Mouse (Mus musculus): ENCODE data around the gene Itgal.
"Not testable (repeated sequence)": the region's sequence is repeated elsewhere in the genome, so short reads cannot be mapped to it uniquely, and the experiment has no call there.

Gene Itgal

DNA sequence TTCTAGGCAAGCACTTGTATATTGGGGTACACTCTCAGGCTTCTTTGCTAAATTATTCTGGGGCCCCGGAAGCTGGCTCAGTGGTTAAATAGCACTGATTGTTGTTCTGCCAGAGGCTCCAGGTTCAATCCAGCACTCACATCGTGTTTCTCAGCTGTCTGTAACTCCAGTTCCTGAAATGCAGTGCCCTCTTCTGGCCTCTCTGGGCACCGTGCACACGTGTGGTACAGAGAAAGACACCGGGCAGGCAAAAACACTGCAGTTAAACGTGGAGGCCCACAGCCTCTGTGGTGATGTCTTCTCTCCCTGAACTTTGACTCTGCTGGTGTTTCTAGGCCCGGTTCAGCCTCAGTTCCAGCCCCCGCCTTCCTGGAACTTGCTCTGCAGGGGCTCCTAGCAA lies 17.7 kb upstream of the Itgal start:
- DNase-seq (ENCODE audit: low read depth, low spot score): no peak

DNA sequence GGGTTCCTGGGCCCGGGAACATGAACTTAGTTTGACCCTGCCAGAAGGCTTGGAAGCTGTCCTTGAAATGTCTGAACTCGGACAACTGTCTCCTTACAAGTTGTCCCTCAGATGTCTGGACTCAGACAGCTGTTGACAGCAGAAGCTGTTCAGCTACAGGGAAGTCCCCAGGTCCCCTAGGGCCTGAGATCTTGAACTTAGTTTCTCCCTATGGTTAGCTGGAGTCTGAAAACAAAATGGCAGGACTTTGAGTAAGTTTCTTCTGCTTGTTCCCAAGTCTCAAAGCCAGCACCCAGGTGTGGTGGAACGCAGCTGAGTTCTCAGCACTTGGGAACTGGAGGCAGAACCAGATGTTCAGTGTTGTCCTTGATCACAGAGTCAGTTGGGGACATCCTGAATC lies 16.0 kb upstream of the Itgal start:
- DNase-seq (ENCODE audit: low read depth, low spot score): no peak

DNA sequence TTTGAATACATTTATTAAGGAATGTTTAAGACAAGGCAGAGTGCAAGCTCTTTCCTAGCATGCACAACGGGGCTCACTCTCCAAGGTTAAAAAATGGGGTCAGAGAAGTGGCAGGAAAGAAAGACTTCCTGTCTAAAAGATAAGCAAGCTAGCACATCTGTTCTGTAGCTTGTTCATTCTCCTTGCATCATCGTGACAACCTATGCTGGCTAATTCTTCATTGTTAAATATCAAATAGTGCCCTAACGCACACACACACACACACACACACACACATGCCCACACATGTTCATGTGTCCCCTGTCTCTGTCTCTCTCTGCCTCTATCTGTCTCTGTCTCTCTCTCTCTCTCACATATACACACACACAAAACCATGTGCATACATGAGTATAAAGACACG lies 14.9 kb upstream of the Itgal start:
- DNase-seq (ENCODE audit: low read depth, low spot score): no peak

DNA sequence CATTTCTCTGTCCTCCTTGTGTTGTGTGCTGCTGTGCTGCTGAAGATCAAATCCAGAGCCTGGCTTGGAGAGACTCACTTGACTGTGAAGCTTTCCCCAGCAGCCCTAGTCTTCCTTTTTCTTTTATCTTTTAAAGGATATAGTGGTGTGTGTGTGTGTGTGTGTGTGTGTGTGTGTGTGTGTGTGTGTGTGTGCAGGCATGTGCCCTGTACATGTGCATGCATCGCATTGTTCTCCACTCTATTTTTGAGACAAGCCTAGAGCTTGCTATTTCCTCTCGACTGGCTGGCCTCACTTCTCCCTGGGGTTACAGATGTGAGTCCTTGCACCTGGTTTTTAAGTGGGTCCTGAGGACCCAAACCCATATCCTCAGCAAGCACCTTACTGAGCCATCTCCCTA lies 13.9 kb upstream of the Itgal start:
- no peak for DNase-seq (ENCODE audit: low read depth, low spot score)

DNA sequence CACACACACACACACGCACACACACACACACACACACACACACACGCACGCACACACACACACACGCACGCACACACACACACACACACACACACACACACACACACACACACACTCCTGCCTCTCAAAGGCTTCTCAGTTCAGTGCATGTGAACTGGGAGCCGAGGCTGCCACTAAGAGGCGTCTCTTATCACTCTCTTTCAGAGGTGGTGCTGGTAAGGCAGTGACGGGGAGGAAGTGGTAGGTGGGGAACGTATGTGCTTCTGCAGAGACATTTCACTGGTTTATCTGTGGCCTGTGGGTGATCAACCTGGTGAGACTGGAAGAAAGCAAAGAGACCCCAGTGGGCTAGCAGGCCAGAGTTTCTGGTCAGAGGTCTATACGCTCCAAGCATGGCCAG lies 10.9 kb upstream of the Itgal start:
- no peak for DNase-seq (ENCODE audit: low read depth, low spot score)

DNA sequence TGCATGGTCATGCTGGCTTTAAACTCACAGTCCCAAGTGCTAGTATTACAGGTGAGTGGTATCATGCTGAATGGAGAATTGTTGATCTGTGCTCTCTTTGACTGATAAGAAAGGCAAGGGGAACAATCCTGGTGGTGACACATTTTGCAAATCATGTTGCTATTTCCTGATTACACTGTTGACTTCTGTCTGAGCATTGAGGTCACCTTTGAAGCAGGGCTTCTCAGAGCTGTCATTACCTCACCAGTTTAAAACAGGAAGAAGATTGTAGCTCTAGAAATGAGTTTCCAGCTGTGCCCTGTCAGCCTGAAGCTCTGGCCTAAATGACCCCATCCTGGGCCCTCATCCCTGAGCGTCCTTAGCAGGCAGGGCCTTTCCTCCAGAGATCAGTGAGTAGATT lies 8.1 kb upstream of the Itgal start:
- DNase-seq (ENCODE audit: low read depth, low spot score): no peak

DNA sequence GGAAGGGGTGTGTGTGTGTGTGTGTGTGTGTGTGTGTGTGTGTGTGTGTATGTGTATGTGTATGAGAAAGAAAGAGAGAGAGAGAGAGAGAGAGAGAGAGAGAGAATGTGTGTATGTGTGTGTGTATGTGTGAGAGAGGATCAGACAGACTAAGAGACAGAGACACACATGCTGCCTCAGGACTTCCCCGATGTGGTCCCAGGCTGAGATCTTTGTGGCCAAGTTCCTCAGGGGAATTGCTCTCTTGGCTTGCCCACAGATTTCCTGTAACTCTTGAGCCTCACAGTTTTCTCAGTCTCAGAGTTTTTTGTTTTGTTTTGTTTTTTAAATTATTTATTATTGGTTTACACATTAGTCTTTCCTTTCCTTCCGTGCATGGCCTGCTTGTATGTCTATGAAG lies 6.8 kb upstream of the Itgal start:
- DNase-seq (ENCODE audit: low read depth, low spot score): no peak

DNA sequence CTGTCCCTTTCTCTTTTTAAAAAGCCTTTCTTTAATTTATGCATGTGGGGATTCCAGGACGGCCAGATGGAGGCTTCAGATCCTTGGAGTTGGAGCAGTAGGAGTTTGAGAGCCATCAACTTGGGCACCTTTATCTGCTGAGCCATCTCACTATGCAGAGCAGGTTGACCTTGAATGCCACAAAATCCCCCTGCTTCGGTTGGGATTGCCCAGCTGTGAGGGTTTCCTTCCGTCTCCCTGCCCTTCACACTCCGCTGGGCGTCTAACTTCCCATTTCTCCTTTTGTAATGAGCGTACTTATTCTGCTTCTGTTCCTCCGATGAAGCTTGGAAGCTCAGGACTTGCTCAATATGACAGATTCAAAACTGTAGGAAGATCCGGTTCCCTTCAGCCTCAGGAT lies 5.9 kb upstream of the Itgal start:
- no peak for DNase-seq (ENCODE audit: low read depth, low spot score)

DNA sequence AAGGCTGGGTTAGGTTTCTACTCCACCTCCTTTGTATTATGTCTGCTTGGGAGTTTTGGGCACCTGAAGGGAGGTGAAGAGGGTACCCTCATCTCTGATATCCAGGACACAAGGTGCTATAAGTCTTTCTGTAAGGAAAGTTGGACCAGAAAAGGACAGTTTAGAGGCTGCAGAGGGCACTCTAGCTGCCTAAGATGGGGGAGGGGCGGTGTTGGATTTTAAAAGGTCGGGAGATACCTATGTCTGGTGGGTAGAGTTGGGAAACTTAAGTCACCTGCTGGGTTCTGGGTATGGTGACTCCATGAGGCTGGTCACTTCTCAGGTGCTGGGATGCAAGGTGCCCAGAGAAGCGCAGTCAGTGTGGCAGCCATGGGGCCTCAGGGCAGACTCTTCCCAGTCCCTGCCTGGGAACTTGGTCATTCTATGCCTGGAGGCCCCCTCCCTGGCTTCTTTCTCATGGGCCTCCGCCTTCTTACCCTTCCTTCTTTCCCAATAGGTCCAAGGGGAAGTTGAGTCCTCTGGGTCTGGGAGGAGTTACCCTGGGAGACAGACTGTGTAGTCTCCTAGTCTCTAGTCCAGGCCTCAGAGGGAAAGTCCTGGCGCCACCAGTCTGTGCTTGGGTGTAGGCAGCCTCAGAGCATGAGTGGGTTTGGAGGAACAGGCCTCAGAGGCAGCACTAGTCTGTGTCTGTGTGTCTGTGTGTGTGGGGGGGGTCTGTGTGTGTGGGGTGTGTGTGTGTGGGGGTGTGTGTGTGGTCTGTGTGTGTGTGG lies 911 bp downstream of the Itgal start:
- no peak for DNase-seq (ENCODE audit: low read depth, low spot score)

DNA sequence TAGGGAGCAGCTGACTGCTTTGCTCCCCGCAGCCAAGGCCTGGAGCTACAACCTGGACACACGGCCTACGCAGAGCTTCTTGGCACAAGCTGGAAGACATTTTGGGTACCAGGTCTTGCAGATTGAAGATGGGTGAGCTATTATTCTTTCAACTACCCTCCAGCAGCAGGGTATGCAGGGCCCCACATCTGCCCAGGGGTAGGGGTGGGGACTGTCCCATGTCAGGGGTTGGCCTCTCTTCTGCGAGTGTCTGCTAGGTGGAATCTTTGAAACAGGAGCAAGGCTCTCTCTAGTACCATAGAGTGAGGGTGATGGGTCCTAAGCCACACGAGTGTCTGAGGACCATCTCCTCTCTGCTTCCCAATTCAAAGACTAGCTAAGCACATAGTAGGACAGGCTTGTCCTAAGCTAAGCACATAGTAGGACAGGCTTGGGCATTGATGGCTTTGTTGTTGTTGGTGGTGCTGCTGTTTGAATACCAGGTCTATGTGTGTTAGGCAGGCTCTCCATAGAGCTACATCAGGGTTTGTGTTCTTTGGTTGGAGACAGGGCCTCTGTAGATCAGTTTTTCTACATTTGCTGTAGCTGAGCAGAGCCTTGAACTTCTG lies 1.6 kb downstream of the Itgal start:
- no peak for DNase-seq (ENCODE audit: low read depth, low spot score)

DNA sequence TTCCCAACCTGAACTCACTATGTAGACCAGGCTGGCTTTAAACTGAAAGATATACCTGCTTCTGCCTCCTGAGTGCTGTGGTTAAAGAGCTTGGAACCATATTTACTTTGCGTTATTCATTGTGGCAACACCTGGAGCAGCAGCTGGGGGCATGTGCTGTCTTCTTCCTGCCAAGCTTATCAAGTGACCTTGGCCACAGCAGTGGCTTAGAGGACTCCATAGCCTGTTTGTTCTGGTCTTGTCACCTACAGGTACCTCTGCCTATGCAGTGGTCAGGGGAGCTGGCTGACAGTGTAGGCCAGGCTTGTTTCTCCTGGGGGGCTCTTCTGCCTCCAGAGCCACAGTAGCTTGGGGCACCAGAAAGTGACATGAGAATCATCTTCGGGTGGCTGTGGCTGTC lies 12.4 kb downstream of the Itgal start:
- DNase-seq (ENCODE audit: low read depth, low spot score): no peak

DNA sequence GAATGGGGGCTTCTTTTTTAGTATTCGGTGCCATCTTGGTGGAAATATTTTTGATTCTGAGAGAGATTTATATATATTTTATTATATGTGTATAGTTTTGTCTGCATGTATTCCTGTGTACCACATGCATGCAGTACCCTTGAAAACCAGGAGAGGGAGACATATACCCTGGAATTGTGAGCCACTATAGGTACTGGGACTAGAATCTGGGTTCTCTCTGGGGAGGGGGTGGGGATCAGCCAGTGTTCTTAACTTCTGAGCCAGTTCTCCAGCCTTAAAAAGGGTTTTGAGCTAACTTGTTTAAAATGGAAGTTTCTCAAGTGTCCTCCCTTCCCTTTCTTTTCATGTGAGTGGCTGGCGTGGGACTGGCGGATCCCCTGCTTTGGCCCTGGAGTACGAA lies 12.8 kb downstream of the Itgal start:
- DNase-seq (ENCODE audit: low read depth, low spot score): peak; percentile 45

DNA sequence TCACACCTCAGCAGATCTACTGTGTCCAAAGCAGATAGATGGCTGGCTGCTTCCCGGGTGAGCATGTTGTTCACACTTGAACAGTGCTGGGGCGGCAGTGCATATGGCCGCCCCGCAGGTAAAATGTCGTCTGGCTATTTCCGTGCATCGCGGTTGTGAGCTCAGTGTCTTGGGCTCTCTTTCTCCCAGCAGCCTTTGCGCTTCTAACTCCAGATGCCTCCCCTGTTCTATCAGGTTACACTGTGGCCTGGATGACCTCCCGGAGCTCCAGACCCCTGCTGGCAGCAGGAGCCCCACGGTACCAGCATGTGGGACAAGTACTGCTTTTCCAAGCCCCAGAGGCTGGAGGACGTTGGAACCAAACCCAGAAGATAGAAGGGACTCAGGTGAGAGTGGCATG lies 13.9 kb downstream of the Itgal start:
- DNase-seq (ENCODE audit: low read depth, low spot score): no peak

DNA sequence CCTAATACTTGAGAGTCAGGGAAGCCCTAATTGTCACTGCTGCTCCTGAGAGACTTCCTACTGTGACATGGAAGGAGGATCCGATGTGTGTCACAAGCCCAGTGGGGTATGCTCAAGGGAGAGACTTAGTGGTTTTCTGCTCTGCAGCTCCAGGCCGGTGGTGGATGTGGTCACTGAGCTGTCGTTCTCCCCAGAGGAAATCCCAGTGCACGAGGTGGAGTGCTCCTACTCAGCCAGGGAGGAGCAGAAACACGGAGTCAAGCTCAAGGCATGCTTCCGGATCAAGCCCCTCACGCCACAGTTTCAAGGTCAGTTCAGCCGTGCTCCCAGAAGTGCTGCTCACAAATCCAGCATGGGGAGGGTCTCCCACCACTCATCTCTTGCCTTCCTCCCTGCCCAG lies 17.9 kb downstream of the Itgal start:
- no peak for DNase-seq (ENCODE audit: low read depth, low spot score)

DNA sequence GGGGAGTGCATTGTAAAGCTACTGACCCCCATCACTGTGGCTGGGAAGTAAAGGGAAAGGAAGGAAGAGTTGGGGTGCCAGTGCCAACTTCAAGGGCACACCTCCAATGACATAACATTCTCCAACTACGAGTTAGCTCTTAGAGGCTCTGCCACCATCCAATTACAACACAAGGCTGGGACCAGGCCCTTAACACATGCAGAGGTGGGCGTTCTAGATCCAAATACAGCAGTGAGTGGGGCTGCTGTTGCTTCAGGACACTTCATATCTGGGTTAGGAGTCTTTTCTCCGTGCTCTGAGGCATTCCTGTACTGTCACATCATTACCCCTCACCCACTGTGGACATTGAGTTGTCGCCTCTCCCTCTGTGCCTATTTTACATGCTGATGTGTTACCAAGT lies 25.0 kb downstream of the Itgal start:
- DNase-seq (ENCODE audit: low read depth, low spot score): no peak

DNA sequence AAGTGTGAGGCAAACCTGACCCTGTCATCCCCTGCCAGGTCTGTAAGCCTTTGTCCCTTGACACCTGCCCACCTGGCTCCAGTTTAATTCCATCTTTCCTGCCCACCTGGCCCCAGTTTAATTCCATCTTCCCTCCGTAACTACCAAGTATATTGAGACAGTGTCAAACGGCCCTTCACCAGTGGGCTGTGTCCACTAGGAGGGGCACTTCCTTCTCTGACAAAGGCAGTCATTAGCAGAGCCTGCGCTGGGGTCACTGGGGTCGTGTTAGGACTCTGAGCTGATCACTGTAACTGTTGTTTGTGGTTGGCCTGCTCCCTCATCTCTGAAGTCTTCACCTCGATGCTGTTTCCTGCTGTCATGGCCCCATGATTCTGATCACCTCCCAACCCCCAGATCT lies 26.0 kb downstream of the Itgal start:
- DNase-seq (ENCODE audit: low read depth, low spot score): no peak

DNA sequence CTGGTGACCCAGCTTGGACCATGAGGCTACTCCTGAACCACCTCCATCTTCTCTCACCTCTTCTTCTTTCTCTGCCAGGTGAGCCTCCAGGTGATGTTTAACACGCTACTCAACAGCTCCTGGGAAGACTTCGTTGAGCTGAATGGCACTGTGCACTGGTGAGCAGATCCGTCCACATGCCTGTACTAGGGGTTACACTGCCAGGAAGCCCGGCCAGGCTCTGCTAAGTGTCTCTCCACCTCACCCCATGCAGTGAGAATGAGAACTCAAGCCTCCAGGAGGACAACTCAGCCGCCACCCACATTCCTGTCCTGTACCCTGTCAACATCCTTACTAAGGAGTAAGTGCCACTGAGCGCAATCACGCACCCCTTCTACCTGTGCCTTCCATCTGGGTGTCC lies 28.9 kb downstream of the Itgal start:
- no peak for DNase-seq (ENCODE audit: low read depth, low spot score)

DNA sequence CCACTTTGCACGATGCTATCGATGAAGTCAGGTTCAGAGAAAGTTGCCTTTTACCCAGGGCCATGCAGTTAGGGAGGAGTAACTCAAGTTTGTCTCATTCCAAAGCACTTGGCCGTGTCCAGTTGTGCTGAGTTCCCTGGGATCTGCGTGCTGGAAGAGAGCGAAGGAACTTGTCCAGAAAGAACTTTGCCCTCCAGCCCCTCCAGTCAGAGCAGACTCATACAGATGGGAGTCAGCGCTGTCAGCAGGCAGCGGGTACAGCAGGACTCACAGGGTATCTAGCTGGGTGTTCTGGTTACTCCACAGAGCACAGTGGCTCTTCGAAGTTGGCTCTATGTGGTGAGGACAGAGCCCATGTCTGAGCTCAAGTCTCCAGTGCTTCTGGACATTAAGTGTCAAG lies 29.5 kb downstream of the Itgal start:
- no peak for DNase-seq (ENCODE audit: low read depth, low spot score)

DNA sequence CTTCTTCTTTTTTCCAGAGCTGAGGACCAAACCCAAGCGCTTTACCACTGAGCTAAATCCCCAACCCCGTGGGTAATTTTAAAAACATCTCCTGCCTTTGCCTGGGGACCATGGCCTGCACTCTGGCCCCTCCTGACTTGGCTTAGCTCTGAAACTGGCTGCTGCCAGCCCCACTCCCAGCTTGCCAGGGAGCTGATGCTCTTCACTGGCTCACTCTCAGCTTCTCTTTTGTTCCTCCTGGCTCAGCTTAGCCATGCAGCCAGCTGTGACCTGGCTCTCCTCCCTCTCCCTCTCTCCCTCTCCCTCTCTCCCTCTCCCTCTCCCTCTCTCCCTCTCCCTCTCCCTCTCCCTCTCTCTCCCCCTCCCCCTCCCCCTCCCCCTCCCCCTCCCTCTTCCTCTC lies 30.6 kb downstream of the Itgal start:
- DNase-seq (ENCODE audit: low read depth, low spot score): no peak

DNA sequence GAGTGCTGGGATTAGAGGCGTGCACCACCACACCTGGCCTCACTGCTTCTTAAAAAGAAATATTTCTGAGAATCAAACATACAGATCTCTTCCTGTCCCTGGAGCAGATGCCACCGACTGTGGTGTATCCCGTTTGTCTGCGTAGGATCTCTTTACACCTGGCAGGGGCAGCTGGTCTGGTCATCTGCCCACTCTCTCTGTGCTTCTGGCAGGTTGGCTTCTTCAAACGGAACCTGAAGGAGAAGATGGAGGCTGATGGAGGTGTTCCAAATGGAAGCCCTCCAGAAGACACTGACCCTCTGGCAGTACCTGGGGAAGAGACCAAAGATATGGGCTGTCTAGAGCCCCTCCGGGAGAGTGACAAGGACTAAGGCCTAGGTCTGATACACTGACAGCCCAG lies 37.2 kb downstream of the Itgal start:
- DNase-seq (ENCODE audit: low read depth, low spot score): no peak

DNA sequence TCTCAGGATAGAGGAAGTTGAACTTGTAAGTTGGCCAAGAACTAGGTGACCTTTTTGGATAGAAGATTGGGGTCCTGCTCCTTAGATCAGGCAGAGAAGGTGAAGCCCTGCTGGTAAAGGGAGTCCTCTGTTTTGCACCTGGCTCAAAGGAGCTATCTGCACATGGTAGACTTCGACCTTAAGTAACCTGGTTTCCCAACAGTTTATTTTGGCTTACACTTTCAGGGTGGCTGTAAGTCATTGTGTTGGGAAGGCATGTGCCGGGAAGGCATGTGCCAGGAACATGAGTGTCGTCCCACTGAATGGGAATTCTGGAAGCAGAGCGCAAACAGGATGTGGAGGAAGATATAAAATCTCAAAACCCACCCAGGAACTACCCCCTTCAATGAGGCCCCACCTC lies 39.5 kb downstream of the Itgal start:
- DNase-seq (ENCODE audit: low read depth, low spot score): no peak

DNA sequence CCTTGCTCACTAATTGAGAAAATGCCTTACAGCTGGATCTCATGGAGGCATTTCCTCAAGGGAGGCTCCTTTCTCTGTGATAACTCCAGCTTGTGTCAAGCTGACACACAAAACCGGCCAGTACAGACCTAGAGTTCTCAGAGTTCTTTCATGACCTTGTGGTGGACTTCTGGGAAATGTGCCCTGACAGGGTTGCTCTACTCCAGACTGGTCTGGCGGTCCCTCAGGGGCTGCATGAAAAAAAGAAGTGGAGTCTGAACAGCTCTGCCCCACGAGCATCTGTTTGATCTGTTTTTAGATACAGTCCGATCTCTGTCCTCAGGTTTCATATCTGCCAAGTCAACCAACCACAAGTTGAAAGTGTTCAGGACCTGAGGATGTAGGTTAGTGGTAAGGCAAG lies 41.6 kb downstream of the Itgal start:
- no peak for DNase-seq (ENCODE audit: low read depth, low spot score)

DNA sequence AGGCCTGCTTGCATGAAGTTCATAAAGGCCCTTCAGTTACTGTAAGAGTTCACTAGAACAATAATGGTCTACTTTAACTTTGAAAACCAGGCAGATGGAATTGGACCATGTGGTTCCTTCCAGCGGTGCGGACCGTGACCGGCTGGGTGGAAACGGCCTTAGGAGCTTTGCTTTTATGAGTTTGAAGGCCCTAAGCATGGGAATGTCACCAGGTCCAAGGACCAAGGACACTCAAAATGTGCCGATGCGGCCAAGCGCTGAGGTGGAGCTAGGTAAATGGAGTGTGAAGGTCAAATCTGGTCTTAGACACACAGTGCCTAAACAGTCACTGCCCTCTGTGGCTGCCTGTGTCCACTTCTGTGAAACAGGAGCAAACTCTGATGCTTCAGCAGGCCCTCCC lies 45.3 kb downstream of the Itgal start:
- no peak for DNase-seq (ENCODE audit: low read depth, low spot score)

DNA sequence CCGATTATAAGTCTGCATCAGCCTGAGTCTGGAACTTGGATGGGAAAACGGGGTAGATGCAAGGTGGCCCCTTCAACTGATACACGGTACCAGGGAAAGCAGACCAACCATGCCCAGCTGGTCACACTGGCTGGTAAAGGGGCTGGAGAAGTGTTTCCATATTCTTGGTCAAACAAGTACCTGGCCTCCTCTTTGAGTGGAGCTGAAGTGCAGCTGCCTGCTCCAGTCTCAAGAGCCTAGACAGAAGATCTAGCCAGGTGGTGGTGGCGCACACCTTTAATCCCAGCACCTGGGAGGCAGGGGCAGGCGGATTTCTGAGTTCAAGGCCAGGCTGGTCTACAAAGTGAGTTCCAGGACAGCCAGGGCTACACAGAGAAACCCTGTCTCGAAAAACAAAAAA lies 45.8 kb downstream of the Itgal start:
- not testable (repeated sequence) for DNase-seq (ENCODE audit: low read depth, low spot score)
